Mouse (Mus musculus) erythroblast, embryonic 14.5 days (primary cell): Measurements from ENCODE around the gene Shroom3. TPM values are rescaled to one million over a fixed set of nuclear protein-coding genes. Genes with fewer than 3 reads are reported as not detected.

Source experiments
- H3K27me3 ChIP-seq: 2 replicates; pipeline ENCODE4 v1.6.1; 2012; ENCODE audit warnings: inconsistent platforms; ENCODE audit not compliant: control insufficient read depth
- H3K36me3 ChIP-seq: 2 replicates; pipeline ENCODE4 v1.6.1; 2012; ENCODE audit warnings: mild to moderate bottlenecking, inconsistent platforms; ENCODE audit not compliant: control insufficient read depth
- H3K4me1 ChIP-seq: 2 replicates; pipeline ENCODE4 v1.6.1; 2012; ENCODE audit warnings: inconsistent platforms; ENCODE audit not compliant: control insufficient read depth
- H3K4me3 ChIP-seq: replicated peaks from 2 replicates; pipeline ENCODE3; 2012; ENCODE audit warnings: moderate library complexity, mild to moderate bottlenecking, inconsistent platforms
- H3K9me3 ChIP-seq: 2 replicates; pipeline ENCODE4 v1.6.1; 2012; ENCODE audit warnings: low read length, inconsistent platforms, mixed read lengths; ENCODE audit not compliant: control insufficient read depth
- GATA1 ChIP-seq: IDR thresholded peaks from 2 replicates; pipeline ENCODE4 v1.6.1; 2012; ENCODE audit warnings: low read length, inconsistent platforms, mixed read lengths
- TAL1 ChIP-seq: IDR thresholded peaks from 3 replicates; pipeline ENCODE4 v1.6.1; 2012; ENCODE audit warnings: low read length, inconsistent platforms, mixed read lengths
- polyA plus RNA-seq: library from polyadenylated mRNA; stranded (reverse); fragments of >175 nt; gene quantifications from 2 replicates; pipeline ENCODE4 v1.2.3, GENCODE M21; 2012

The Shroom3 gene
- polyA plus RNA-seq, 1 experiment: 0.04 TPM

- Histone ChIP-seq H3K4me3 (no peak overlapping the region), H3K4me1 (no peaks in the 10 kb centered on the region), H3K36me3 (no peaks in the 10 kb centered on the region), H3K9me3 (no peaks in the 10 kb centered on the region), H3K27me3 (no peaks in the 10 kb centered on the region)
- TF ChIP-seq GATA1 (no peak), TAL1 (no peak)
Measured at GRCm38 (mm10) chr5:92982673-92983072, 299.4 kb downstream of the Shroom3 start.

- Histone ChIP-seq H3K4me3 (no peak overlapping the region), H3K27me3 (no peaks in the 10 kb centered on the region), H3K36me3 (no peaks in the 10 kb centered on the region), H3K4me1 (no peaks in the 10 kb centered on the region), H3K9me3 (no peaks in the 10 kb centered on the region)
- TF ChIP-seq GATA1 (no peak), TAL1 (no peak)
Measured at GRCm38 (mm10) chr5:92983942-92984341, 300.7 kb downstream of the Shroom3 start.

GRCm38 (mm10) chr5:92984692-92985091 is 301.5 kb downstream of the Shroom3 start:
- no peaks in the 10 kb centered on the region for H3K27me3 ChIP-seq
- TF ChIP-seq GATA1: no peak
- no peak for TF ChIP-seq TAL1
- no peaks in the 10 kb centered on the region for H3K36me3 ChIP-seq
- H3K4me3 ChIP-seq: no peak overlapping the region
- H3K9me3 ChIP-seq: no peaks in the 10 kb centered on the region
- no peaks in the 10 kb centered on the region for H3K4me1 ChIP-seq

GRCm38 (mm10) chr5:92985391-92985790 is 302.2 kb downstream of the Shroom3 start:
- H3K4me3 ChIP-seq: no peak overlapping the region
- TF ChIP-seq TAL1 (no peak), GATA1 (no peak)
- H3K27me3 ChIP-seq: no peaks in the 10 kb centered on the region
- H3K9me3 ChIP-seq: no peaks in the 10 kb centered on the region
- no peaks in the 10 kb centered on the region for H3K4me1 ChIP-seq
- H3K36me3 ChIP-seq: no peaks in the 10 kb centered on the region

DNA sequence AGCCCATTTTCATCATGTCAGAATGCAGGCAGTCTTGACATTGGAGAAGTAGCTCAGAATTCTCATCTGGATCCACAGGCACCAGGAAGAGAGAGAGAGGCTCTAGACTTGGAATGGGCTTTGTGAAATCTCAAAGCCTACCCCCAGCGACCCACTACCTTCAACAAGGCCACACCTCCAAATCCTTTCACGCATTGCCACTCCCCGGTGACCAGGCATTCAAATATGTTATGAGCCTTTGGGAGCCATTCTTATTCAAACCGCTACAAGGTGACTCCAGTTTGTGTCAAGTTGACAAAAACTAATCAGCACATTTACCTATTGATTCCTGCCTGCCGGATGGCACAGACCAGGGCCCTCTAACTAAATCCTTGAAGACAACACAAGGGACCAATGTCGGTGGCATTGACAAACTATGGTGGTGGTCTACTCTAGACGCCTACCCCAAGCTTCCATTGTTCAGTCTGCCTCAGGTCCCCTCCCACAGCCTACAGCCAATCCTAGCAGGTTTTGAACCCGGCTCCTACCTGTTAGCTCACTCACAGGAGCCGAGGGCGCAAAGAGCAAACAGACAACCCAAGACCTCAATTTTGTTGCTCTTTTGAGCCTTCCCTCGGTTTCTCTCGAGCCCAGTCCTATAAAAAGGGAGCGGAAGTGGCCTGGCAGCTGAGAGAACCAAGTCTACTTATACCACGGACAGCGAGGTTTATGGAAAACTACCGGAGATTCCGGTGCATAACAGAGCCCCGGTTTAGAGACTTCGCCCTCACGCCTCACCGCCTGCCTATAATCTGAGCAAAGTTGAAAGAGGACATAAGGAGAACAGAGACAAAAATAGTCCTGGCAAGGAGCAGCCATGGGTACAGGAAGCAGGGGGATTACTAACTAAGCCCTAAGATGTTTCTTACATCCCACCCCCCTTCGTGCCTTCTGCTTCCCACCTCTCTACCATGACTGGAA is 303.7 kb downstream of the Shroom3 start:
- Histone ChIP-seq H3K4me3 (no peak overlapping the region), H3K27me3 (no peaks in the 10 kb centered on the region), H3K4me1 (no peaks in the 10 kb centered on the region), H3K9me3 (no peaks in the 10 kb centered on the region), H3K36me3 (no peaks in the 10 kb centered on the region)
- no peak for TF ChIP-seq TAL1

- no peaks in the 10 kb centered on the region for H3K4me1 ChIP-seq
- H3K36me3 ChIP-seq: no peaks in the 10 kb centered on the region
- H3K4me3 ChIP-seq: no peak overlapping the region
- TF ChIP-seq GATA1 (no peak), TAL1 (no peak)
- H3K9me3 ChIP-seq: no peaks in the 10 kb centered on the region
- H3K27me3 ChIP-seq: no peaks in the 10 kb centered on the region
Measured at GRCm38 (mm10) chr5:92987891-92988768, 304.9 kb downstream of the Shroom3 start.

DNA sequence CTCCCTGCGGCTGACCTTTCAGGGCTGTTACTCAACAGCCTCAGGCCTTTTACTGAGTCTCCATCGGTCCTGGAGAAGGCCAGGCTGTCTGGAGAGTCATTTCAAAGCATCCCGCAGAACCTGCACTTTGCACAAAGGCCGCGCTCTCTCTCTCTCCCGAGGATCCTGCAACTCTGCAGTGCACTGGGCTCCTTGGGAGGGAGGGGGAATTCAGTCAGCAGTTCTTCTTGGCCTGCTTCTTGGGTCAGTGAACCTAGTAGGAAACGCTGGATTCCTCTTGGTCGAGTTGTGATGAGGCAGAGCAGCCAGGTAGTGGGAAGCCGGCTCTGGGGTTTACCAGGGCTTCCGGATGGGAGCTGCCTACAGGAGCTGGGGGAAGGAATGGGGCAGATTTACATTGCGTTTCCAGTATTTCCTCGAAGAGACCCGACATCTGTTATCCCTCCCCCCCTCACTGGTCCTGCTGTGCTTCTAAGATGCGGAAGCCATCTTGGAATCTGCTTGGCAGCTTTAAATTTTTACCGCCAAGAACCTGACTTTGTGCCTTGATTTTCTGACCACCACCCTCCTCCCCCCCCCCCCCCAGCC is 305.6 kb downstream of the Shroom3 start:
- no peak overlapping the region for H3K4me3 ChIP-seq
- H3K4me1 ChIP-seq: no peaks in the 10 kb centered on the region
- no peaks in the 10 kb centered on the region for H3K27me3 ChIP-seq
- TF ChIP-seq TAL1 (no peak), GATA1 (no peak)
- H3K36me3 ChIP-seq: no peaks in the 10 kb centered on the region
- H3K9me3 ChIP-seq: no peaks in the 10 kb centered on the region

GRCm38 (mm10) chr5:92992106-92992505 is 308.9 kb downstream of the Shroom3 start:
- Histone ChIP-seq H3K4me1 (no peaks in the 10 kb centered on the region), H3K36me3 (no peaks in the 10 kb centered on the region), H3K4me3 (no peak overlapping the region), H3K9me3 (no peaks in the 10 kb centered on the region), H3K27me3 (no peaks in the 10 kb centered on the region)
- TF ChIP-seq TAL1 (no peak), GATA1 (no peak)

DNA sequence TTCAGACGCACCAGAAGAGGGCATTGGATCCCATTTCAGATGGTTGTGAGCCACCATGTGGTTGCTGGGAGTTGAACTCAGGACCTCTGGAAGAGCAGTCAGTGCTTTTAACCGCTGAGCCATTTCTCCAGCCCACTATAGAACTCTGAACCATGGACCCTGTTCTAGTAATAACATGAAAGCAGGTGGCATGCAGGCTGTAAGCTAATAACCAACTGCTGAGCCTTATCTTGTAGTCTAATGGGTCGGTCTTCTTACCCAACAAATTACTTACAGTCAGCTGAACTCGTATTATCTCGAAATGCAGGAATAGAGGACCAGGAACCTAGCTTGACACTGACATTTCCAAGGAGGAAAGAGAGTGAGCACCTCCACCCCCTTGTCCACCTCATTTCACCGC is 311.1 kb downstream of the Shroom3 start:
- Histone ChIP-seq H3K4me1 (no peaks in the 10 kb centered on the region), H3K4me3 (no peak overlapping the region), H3K27me3 (no peaks in the 10 kb centered on the region), H3K9me3 (no peaks in the 10 kb centered on the region), H3K36me3 (no peaks in the 10 kb centered on the region)
- TF ChIP-seq GATA1 (no peak), TAL1 (no peak)
